Mouse (Mus musculus): ENCODE data around the gene Akap6.
A peak's percentile ranks its signal among the peaks of the same experiment; 100 is the strongest.

Akap6 gene

DNA sequence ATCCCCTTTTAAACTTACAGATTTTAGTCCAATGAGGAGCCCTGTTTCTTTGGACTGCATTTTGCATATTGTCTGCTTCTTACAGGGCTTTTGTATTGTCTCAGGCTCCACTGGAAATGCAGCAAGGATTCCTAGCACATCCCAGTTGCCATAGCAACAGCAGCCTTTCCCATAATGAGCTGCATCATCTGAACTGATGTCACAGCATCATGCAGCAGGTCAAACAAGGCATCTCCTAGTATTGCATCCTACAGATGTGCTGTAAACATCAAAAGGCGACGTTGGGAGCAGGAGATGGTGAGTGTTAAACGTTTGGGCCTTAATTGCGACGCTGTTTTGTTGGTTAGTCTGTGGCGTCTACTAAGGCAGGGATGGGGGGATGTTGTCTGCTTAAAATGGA lies at the start of gene Akap6:
Gene Akap6, plus strand, starts transcription at position 238 of the 400 bp plus-strand sequence.
- no peak for DNase-seq (ENCODE audit: low spot score in 2 of 2)

GRCm38 (mm10) chr12:52662907-52663790 lies 36.0 kb upstream of the Akap6 start:
- DNase-seq (ENCODE audit: low spot score in 2 of 2): no peak

GRCm38 (mm10) chr12:52664944-52665343 lies 34.2 kb upstream of the Akap6 start:
- DNase-seq (ENCODE audit: low spot score in 2 of 2): no peak

GRCm38 (mm10) chr12:52671436-52671835 lies 27.7 kb upstream of the Akap6 start:
- no peak for DNase-seq (ENCODE audit: low spot score in 2 of 2)

- DNase-seq (ENCODE audit: low spot score in 2 of 2): no peak
These were observed 27.2 kb upstream of the Akap6 start for GRCm38 (mm10) chr12:52671943-52672342.

GRCm38 (mm10) chr12:52673361-52673960 lies 25.7 kb upstream of the Akap6 start:
- no peak for DNase-seq (ENCODE audit: low spot score in 2 of 2)

DNA sequence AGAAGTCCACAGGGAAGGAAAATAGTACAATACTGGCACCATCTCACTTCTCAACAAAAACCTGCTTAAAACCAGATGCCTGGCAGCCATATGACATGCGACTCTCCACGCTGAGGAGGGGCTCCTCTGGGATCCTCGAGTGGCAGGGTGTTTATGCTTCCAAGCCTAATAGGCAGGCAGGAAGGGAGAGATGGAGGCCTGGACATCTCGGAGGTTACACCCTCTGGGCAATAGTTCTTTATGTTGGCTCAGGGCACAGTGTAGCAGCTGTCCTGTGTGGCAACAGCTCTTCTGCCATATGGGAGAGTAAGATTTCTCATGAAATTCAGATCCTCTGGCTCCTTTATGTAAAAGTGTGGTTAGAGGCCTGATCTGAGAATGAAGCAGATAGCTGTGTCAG lies 24.2 kb upstream of the Akap6 start:
- DNase-seq (ENCODE audit: low spot score in 2 of 2): no peak

- DNase-seq (ENCODE audit: low spot score in 2 of 2): no peak
These were observed 11.8 kb upstream of the Akap6 start for GRCm38 (mm10) chr12:52687355-52687754.

DNA sequence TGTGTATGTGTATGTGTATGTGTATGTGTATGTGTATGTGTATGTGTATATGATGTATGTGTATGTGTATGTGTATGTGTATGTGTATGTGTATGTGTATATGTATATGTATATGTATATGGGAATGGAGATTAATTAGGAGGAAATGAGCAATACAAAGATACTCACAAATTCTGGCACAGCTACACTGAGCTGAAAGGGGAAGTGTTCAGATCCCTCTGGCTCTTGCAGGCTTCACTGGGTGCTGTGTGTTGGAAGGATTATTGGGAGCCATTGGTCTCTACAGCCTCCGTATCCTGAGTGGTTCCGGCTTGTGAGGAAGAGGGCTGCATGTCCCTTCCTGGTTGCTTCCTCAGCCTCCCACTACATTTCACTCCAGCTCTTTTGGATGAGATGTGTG lies 10.5 kb upstream of the Akap6 start:
- no peak for DNase-seq (ENCODE audit: low spot score in 2 of 2)

- no peak for DNase-seq (ENCODE audit: low spot score in 2 of 2)
These were observed 7.6 kb upstream of the Akap6 start for GRCm38 (mm10) chr12:52691552-52691951.

- peak; percentile 2 to 6 for DNase-seq (ENCODE audit: low spot score in 2 of 2)
These were observed 6.8 kb upstream of the Akap6 start for GRCm38 (mm10) chr12:52692290-52692974.

DNA sequence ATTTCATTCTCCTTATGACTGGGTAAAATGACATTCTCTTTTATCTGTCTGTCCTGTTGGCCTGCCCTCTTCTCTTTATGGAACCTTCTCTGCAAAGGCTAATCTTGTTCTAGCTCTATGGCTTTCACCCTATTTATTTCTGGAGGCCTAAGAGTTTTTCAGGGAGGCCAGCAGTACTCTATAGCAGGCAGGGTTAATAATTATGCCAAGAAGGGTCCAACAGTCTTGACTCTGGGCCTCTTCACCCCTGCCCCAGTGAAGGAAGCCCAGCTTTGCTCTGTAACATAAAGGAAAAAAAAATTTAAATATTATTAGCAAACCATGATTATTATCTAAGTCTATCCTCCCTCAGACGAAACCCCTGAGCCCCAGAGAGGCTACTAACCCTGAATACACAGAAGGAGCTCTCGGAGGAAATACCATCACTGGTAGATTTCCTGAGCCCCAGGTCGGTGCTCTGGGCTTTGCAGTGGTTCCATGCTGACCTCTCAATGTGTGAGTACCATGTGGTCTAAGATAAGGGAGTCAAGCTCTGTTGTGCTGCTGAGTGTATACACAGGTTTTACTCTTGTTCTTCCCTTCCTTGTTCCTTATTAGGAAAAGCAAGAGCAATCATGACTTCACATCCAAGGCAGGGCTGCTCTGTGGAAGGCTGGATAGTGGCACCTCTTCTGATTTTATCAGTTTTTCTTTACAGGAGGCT lies 1.6 kb upstream of the Akap6 start:
- DNase-seq (ENCODE audit: low spot score in 2 of 2): no peak

- DNase-seq (ENCODE audit: low spot score in 2 of 2): no peak
These were observed 780 bp upstream of the Akap6 start for GRCm38 (mm10) chr12:52698276-52698930.

DNA sequence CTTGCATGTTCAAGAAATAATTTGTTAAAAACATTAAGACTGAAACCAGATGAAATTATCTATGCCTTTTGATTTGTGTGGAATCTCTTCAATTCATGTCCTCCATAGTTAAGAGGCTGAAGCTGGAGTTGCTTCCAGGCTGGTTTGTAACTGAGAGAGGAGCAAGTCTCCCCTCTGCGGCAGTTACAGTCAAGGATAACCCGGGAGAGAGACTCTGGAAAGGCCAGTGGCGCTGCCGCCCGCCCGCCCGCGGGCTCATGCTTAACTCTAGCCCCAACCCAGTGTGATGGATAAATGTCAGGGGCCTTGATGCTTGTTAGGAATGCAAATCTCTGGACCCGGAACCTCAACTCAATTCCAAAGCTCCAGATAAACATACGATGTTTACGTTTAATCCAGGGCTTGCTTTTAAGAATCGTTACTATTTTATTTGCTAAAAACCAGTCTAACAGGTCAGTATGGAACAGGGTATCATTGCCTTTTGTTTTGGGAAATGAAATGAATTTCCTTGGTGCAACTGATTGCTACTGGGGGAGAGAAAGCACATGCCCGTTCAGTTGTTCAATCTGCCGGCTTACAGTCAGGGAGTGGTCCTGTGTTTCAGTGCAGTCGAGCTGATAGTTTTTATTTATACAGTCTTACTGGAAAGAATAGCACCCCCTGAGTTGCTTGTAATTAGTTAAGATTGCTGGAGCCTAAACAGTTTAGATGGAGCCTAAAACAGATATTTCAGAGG lies 946 bp downstream of the Akap6 start:
- DNase-seq (ENCODE audit: low spot score in 2 of 2): no peak

GRCm38 (mm10) chr12:52700697-52701191 lies 1.6 kb downstream of the Akap6 start:
- no peak for DNase-seq (ENCODE audit: low spot score in 2 of 2)

DNA sequence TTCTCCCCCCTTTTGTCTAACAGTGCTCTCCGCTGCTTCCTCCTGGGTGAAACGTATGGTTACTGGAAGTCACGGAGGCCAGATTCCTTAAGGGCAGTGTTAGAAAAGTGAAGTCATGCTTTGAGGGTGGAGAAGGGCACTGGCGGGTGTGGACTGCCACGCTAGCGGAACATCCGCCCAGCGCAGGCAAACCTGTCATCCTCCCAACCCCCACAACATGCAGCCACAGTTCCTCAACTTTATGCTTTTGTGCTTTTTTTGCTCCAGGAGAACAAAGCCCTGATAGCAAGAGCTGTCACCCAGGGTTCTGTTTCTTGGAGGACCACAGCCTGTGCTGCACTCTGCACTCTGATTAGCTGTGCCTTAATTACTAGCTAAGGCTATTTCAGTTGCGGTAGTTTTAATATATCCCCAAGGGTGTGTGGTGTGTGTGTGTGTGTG lies 2.0 kb downstream of the Akap6 start:
- DNase-seq (ENCODE audit: low spot score in 2 of 2): peak; percentile 14 to 21

DNA sequence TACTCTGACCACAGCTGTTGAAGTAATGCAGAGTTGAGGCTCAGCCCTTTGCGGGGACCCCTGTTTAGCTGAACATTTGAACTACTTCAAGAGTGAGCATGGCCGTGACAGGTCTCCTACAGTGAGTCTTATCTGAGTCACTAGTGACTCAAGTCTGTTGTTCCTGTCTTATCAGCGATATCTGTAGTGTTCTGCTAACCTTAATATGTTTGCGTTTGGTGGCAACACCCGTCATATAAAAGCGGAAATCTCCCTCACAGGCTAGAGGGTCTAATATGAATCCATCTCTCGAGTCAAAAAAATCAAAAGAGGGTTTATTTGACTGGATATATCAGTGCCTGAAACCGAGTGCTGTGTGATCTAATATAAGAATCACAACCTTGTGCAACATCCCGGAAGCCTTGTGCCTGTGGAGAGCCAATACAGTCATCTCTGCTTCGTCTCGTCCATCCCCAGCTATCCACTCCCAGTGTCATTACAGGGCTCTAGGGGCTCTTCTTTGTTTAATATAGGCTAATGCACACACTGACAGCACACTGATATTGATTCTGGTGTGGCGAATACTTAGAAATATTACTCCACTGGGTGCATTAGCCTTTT lies 3.3 kb downstream of the Akap6 start:
- no peak for DNase-seq (ENCODE audit: low spot score in 2 of 2)

DNA sequence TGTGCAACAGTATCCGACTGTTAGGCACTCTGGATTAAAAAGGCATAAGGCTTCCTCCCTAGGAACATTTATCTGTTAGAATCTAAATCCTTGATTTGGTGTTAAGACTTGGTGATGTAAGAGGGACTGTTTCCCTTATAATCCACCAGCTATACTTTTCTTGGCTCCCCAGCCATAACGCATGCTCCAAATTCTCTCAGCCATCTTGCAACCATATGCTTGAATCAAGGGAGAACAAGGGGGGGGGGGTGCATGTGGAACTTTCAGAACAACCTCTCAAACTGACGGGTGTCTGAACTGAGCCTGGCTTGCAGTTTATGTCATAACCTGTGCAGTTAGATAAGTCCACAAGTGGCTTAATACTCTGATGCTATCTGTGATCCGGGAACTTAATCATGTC lies 4.9 kb downstream of the Akap6 start:
- DNase-seq (ENCODE audit: low spot score in 2 of 2): no peak

GRCm38 (mm10) chr12:52704810-52705209 lies 5.6 kb downstream of the Akap6 start:
- no peak for DNase-seq (ENCODE audit: low spot score in 2 of 2)

DNA sequence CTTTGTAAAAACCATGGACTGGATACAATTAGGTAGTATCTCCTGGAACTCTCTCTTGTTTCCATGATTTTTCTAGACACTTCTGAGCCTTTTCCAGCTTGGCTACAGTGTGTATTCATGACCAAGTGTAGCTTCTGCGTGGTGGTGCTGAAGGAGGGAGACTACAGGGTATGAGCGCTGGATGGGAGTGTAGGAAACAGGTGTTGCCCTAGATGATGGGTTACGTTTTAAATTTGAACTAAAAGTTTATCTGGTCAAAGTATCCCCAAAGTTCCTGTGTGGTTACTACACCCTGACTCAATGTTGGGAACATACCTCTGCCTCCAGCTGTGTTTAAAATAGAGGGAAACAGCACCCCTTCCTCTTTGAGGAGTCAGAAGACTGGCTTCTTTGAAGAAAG lies 12.2 kb downstream of the Akap6 start:
- DNase-seq (ENCODE audit: low spot score in 2 of 2): no peak

All from spleen, postnatal 36 days (tissue).